Mouse (Mus musculus): Measurements from ENCODE around the gene Serpina7. TPM values are rescaled to one million over a fixed set of nuclear protein-coding genes. Genes with fewer than 3 reads are reported as not detected.

Gene Serpina7
- polyA plus RNA-seq, 1 experiment from 2014 or later: not detected

- Histone ChIP-seq H3K27me3 (ENCODE audit: control insufficient read depth, insufficient read depth, low read length) (no peaks in the 10 kb centered on the region), H3K4me2 (replicated peaks; ENCODE audit: low read depth, low read length) (no peak overlapping the region), H3K9me3 (ENCODE audit: control insufficient read depth, low read depth, low read length) (no peaks in the 10 kb centered on the region), H3K4me3 (ENCODE audit: low read depth, low read length) (no peak overlapping the region), H3K4me1 (ENCODE audit: control insufficient read depth, insufficient read depth, low read length) (no peaks in the 10 kb centered on the region), H3K9ac (replicated peaks; ENCODE audit: low read depth, low read length) (no peak overlapping the region), H3K36me3 (ENCODE audit: control insufficient read depth, insufficient read depth, low read length) (no peaks in the 10 kb centered on the region), H3K27ac (ENCODE audit: low read length) (no peak overlapping the region)
- 48% methylated on average over 2 of the region's 2 CpGs for WGBS
- ATAC-seq (ENCODE audit: insufficient number of reproducible peaks, insufficient read depth, low FRiP score, low read depth): no peak
These were observed 45.7 kb downstream of the Serpina7 start for GRCm38 (mm10) chrX:139039314-139039713.

GRCm38 (mm10) chrX:139037666-139038065 is 47.4 kb downstream of the Serpina7 start:
- no peaks in the 10 kb centered on the region for H3K27me3 ChIP-seq (ENCODE audit: control insufficient read depth, insufficient read depth, low read length)
- no peak overlapping the region for H3K27ac ChIP-seq (ENCODE audit: low read length)
- WGBS: 79% methylated on average over 1 of the region's 1 CpGs
- H3K4me1 ChIP-seq (ENCODE audit: control insufficient read depth, insufficient read depth, low read length): no peaks in the 10 kb centered on the region
- no peak overlapping the region for H3K4me2 ChIP-seq (replicated peaks; ENCODE audit: low read depth, low read length)
- no peaks in the 10 kb centered on the region for H3K9me3 ChIP-seq (ENCODE audit: control insufficient read depth, low read depth, low read length)
- no peak overlapping the region for H3K9ac ChIP-seq (replicated peaks; ENCODE audit: low read depth, low read length)
- H3K4me3 ChIP-seq (ENCODE audit: low read depth, low read length): no peak overlapping the region
- H3K36me3 ChIP-seq (ENCODE audit: control insufficient read depth, insufficient read depth, low read length): no peaks in the 10 kb centered on the region
- no peak for ATAC-seq (ENCODE audit: insufficient number of reproducible peaks, insufficient read depth, low FRiP score, low read depth)

Other genes starting within 250 kb of the Serpina7 start
- 50.4 and 50.5 TPM in 2 replicates for gene Nrk, start 170.8 kb downstream of the Serpina7 start, polyA plus RNA-seq (2014; fragmentation: Nextera tagmentation; extraction: Ambion mirVana)
- gene 4930513O06Rik, start 1.0 kb upstream of the Serpina7 start, polyA plus RNA-seq (2014; fragmentation: Nextera tagmentation; extraction: Ambion mirVana): not detected in 2 replicates
- gene 4933428M09Rik, start 94.0 kb upstream of the Serpina7 start, polyA plus RNA-seq (2014; fragmentation: Nextera tagmentation; extraction: Ambion mirVana): not detected in 2 replicates
- 26.6 and 28.8 TPM in 2 replicates for gene Mum1l1, start 124.8 kb upstream of the Serpina7 start, polyA plus RNA-seq (2014; fragmentation: Nextera tagmentation; extraction: Ambion mirVana)
- not detected in 2 replicates for gene Trap1a, start 248.4 kb upstream of the Serpina7 start, polyA plus RNA-seq (2014; fragmentation: Nextera tagmentation; extraction: Ambion mirVana)